Mouse (Mus musculus): ENCODE measurements at regions not wholly inside any gene's neighbourhood (a gene's known extent, or its start where the extent isn't known, plus 50 kb on each side); places are given as distances from the start of the nearest gene placed in this dataset.

- TF ChIP-seq POLR2A (IDR thresholded peaks at IDR 0.05; ENCODE audit: low read depth, low read length), result no peak
- TF ChIP-seq CTCF (IDR thresholded peaks at IDR 0.05; ENCODE audit: extremely low read depth, insufficient read length, insufficient replicate concordance, low read depth, low read length), result no peak
Observed at GRCm38 (mm10) chr12:79934091-79934490, 178.7 kb downstream of the Zfp36l1 start.

Measured in small intestine, adult 2 months (tissue).